Mouse (Mus musculus): Measurements from ENCODE around the gene Wfdc6b. TPM values are rescaled to one million over a fixed set of nuclear protein-coding genes. Genes with fewer than 3 reads are reported as not detected.

Gene Wfdc6b
- total and polyA plus RNA-seq, 2 experiments from 2014 or later: not detected

DNA sequence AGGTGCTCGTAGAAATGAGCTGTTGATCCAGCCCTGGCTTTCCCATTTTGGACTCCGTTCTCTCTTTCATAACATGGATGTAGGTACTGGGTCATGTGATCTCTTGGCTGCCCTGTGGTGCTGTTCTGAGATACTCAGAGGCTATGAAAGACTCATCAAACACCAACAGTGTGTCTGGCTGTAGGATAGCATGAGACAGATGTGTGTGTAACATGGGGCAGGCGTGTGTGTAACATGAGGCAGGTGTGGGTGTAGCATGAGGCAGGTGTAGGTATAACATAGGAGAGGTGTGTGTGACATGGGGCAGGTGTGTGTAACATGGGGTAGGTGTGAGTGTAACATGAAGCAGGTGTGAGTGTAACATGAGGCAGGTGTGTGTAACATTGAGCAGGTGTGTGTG lies 2.1 kb downstream of the Wfdc6b start:
- H3K4me2 ChIP-seq (ENCODE audit: low read depth, low read length, poor library complexity, severe bottlenecking): no peak overlapping the region
- no peaks in the 10 kb centered on the region for H3K36me3 ChIP-seq (ENCODE audit: insufficient read depth, low read length)
- no peaks in the 10 kb centered on the region for H3K27me3 ChIP-seq (ENCODE audit: insufficient read depth, low read length)
- no peaks in the 10 kb centered on the region for H3K9me3 ChIP-seq (ENCODE audit: low read length)
- DNase-seq (ENCODE audit: low spot score) (no peak), ATAC-seq (ENCODE audit: low FRiP score) (no peak)
- no peak overlapping the region for H3K27ac ChIP-seq (ENCODE audit: low read depth, low read length)
- 88% methylated on average over 3 of the region's 3 CpGs for WGBS
- no peak overlapping the region for H3K9ac ChIP-seq (replicated peaks; ENCODE audit: low read length, poor library complexity, severe bottlenecking)
- no peak overlapping the region for H3K4me3 ChIP-seq (ENCODE audit: low read depth, low read length)
- no peaks in the 10 kb centered on the region for H3K4me1 ChIP-seq (ENCODE audit: insufficient read depth, low read length)
- TF ChIP-seq CTCF (IDR thresholded peaks at IDR 0.05): no peak

DNA sequence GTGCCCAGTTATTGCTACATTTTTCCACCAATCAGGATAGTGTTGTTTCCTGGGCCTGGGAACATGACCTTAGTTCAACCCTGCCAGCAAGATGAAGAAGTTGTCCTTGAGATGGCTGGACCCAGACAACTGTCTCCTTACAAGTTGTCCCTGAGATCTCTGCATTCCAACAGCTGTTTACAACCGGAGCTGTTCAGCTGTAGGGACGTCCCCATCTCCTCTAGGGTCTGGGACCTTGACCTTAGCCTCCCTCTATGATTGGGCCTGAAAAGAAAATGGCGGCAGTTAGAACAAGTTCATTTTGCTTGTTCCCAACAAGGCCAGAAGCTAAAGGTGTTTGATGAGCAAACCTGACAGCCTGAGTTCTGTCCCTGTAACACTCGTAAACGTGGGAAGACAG lies 5.7 kb downstream of the Wfdc6b start:
- no peaks in the 10 kb centered on the region for H3K9me3 ChIP-seq (ENCODE audit: low read length)
- H3K27ac ChIP-seq (ENCODE audit: low read depth, low read length): no peak overlapping the region
- 85% methylated on average over 5 of the region's 5 CpGs for WGBS
- no peak for TF ChIP-seq CTCF (IDR thresholded peaks at IDR 0.05)
- no peak overlapping the region for H3K9ac ChIP-seq (replicated peaks; ENCODE audit: low read length, poor library complexity, severe bottlenecking)
- no peaks in the 10 kb centered on the region for H3K36me3 ChIP-seq (ENCODE audit: insufficient read depth, low read length)
- H3K4me2 ChIP-seq (ENCODE audit: low read depth, low read length, poor library complexity, severe bottlenecking): no peak overlapping the region
- no peaks in the 10 kb centered on the region for H3K4me1 ChIP-seq (ENCODE audit: insufficient read depth, low read length)
- DNase-seq (ENCODE audit: low spot score) (no peak), ATAC-seq (ENCODE audit: low FRiP score) (no peak)
- no peak overlapping the region for H3K4me3 ChIP-seq (ENCODE audit: low read depth, low read length)
- no peaks in the 10 kb centered on the region for H3K27me3 ChIP-seq (ENCODE audit: insufficient read depth, low read length)

DNA sequence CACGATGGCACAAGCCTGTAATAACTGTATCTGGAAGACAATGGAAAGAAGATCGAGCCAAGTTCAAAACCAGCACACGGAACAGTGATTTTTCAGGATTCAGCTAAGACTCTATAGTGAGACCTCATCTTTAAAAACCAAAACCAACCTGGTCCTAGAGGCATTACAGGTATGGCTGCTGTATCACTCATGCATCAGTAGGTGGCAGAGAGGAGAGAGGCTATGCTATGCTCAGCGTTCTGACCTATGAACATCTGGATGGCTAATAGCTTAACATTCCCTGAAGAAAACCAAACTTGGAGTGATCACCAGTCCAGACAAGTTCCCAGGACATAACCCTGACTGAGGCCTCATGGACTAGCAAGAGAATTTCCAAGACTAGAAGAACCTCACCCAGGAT lies 8.5 kb downstream of the Wfdc6b start:
- Histone ChIP-seq H3K4me3 (ENCODE audit: low read depth, low read length) (no peak overlapping the region), H3K27me3 (ENCODE audit: insufficient read depth, low read length) (no peaks in the 10 kb centered on the region), H3K9ac (replicated peaks; ENCODE audit: low read length, poor library complexity, severe bottlenecking) (no peak overlapping the region), H3K27ac (ENCODE audit: low read depth, low read length) (no peak overlapping the region), H3K4me1 (ENCODE audit: insufficient read depth, low read length) (no peaks in the 10 kb centered on the region), H3K9me3 (ENCODE audit: low read length) (no peaks in the 10 kb centered on the region), H3K4me2 (ENCODE audit: low read depth, low read length, poor library complexity, severe bottlenecking) (no peak overlapping the region), H3K36me3 (ENCODE audit: insufficient read depth, low read length) (no peaks in the 10 kb centered on the region)
- ATAC-seq (ENCODE audit: low FRiP score) (no peak), DNase-seq (ENCODE audit: low spot score) (no peak)
- 83% methylated on average over 4 of the region's 4 CpGs for WGBS
- TF ChIP-seq CTCF (IDR thresholded peaks at IDR 0.05): no peak

DNA sequence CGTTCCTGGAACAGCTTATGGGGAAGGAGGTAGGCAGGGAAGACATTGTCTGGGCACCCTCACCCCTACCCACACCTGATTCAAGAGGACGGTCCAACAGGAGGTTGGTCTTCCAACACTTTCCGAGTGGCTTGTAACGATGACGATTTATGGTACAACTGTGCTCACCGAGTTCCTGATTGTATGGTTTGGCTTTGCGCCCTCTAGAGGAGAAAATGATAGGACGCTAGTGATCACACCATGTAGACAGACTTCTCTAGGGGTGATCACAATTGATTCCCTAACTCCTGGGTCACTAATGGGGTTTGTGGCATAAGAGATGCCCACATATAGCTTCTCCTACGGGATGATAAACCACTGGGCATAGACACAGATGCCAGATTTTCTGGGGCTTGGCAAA lies 21.9 kb downstream of the Wfdc6b start:
- Histone ChIP-seq H3K9me3 (ENCODE audit: low read length) (no peaks in the 10 kb centered on the region), H3K4me2 (ENCODE audit: low read depth, low read length, poor library complexity, severe bottlenecking) (no peak overlapping the region), H3K4me3 (ENCODE audit: low read depth, low read length) (no peak overlapping the region), H3K9ac (replicated peaks; ENCODE audit: low read length, poor library complexity, severe bottlenecking) (no peak overlapping the region), H3K4me1 (ENCODE audit: insufficient read depth, low read length) (no peaks in the 10 kb centered on the region), H3K36me3 (ENCODE audit: insufficient read depth, low read length) (no peaks in the 10 kb centered on the region), H3K27ac (ENCODE audit: low read depth, low read length) (no peak overlapping the region), H3K27me3 (ENCODE audit: insufficient read depth, low read length) (no peaks in the 10 kb centered on the region)
- no peak for ATAC-seq (ENCODE audit: low FRiP score)
- no peak for DNase-seq (ENCODE audit: low spot score)
- peak; percentile 11; the same call in 1 of the 2 replicates for TF ChIP-seq CTCF (IDR thresholded peaks at IDR 0.05)
- WGBS: 81% methylated on average over 9 of the region's 9 CpGs

DNA sequence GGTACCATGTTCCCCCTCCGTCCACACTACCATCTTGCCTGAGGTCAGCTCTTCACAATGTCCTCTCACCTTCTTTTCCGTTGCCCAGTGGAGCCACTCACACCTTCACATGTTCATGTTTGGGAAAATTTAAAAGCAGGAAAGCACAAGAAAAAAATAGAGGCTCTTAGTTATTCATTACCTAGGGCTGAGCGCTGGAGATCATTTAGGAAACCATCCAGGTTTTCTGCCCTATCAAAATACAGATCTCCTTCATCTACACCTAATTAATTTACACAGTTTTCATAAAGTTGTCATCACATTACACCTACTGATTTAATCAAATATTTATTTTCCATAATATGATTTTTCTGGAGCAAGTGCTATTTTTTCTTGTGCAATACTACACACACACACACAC lies 25.4 kb downstream of the Wfdc6b start, which contains the start of gene Wfdc16:
Gene Wfdc16 (minus strand): TSS at position 101 of the 400 bp plus-strand sequence.
- Histone ChIP-seq H3K4me1 (ENCODE audit: insufficient read depth, low read length) (no peaks in the 10 kb centered on the region), H3K9ac (replicated peaks; ENCODE audit: low read length, poor library complexity, severe bottlenecking) (no peak within 1 kb of the TSS), H3K27ac (ENCODE audit: low read depth, low read length) (no peak within 1 kb of the TSS), H3K4me2 (ENCODE audit: low read depth, low read length, poor library complexity, severe bottlenecking) (no peak within 1 kb of the TSS), H3K9me3 (ENCODE audit: low read length) (no peaks in the 10 kb centered on the region), H3K27me3 (ENCODE audit: insufficient read depth, low read length) (no peaks in the 10 kb centered on the region), H3K36me3 (ENCODE audit: insufficient read depth, low read length) (no peaks in the 10 kb centered on the region), H3K4me3 (ENCODE audit: low read depth, low read length) (no peak within 1 kb of the TSS)
- TF ChIP-seq CTCF (IDR thresholded peaks at IDR 0.05): no peak
- DNase-seq (ENCODE audit: low spot score) (no peak), ATAC-seq (ENCODE audit: low FRiP score) (no peak)
- WGBS: 90% methylated on average over 3 of the region's 3 CpGs

DNA sequence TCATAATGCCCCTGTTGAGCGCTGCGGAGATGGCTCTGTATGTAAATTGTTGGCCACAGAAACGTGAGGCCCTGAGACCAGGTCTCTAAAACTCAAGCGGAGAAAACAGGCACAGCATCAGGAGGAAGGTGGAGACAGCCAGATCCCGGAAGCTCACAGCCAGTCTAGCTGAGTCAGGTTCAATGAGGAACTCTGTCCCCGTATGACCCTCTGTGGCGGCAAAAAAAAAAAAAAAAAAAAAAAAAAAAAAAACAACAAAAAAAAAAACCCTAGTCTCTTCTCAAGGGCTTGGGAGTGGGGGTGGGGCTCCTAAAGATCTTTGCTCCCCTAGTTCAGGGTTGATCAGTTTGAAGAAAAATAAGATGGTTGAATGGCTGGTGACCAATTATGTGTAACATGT lies 27.8 kb downstream of the Wfdc6b start:
- Histone ChIP-seq H3K9me3 (ENCODE audit: low read length) (no peaks in the 10 kb centered on the region), H3K9ac (replicated peaks; ENCODE audit: low read length, poor library complexity, severe bottlenecking) (no peak overlapping the region), H3K36me3 (ENCODE audit: insufficient read depth, low read length) (no peaks in the 10 kb centered on the region), H3K4me3 (ENCODE audit: low read depth, low read length) (no peak overlapping the region), H3K27me3 (ENCODE audit: insufficient read depth, low read length) (no peaks in the 10 kb centered on the region), H3K4me2 (ENCODE audit: low read depth, low read length, poor library complexity, severe bottlenecking) (no peak overlapping the region), H3K27ac (ENCODE audit: low read depth, low read length) (no peak overlapping the region), H3K4me1 (ENCODE audit: insufficient read depth, low read length) (no peaks in the 10 kb centered on the region)
- ATAC-seq (ENCODE audit: low FRiP score) (no peak), DNase-seq (ENCODE audit: low spot score) (no peak)
- WGBS: 68% methylated on average over 7 of the region's 7 CpGs
- TF ChIP-seq CTCF (IDR thresholded peaks at IDR 0.05): no peak

All from midbrain, postnatal 0 days (tissue).